Mouse (Mus musculus): Measurements from ENCODE around the gene Slc25a36.

GRCm38 (mm10) chr9:97081106-97081862 is 29.7 kb downstream of the Slc25a36 start:
- TF ChIP-seq CTCF (conservative IDR thresholded peaks at IDR 0.05; ENCODE audit: low read length) (no peak), NANOG (IDR thresholded peaks at IDR 0.05; ENCODE audit: borderline replicate concordance, low read length) (no peak), POU5F1 (IDR thresholded peaks at IDR 0.05; ENCODE audit: borderline replicate concordance, low read length) (no peak)

All from E14TG2a.4 (cell line).